Mouse (Mus musculus): ENCODE data around the gene Gm5136.

Gm5136 gene

GRCm38 (mm10) chr10:108699946-108700345 is at the start of gene Gm5136:
Gene Gm5136, minus strand, starts transcription at chr10:108700160.
- DNase-seq = no peak

GRCm38 (mm10) chr10:108743759-108744158 is 43.8 kb upstream of the Gm5136 start:
- DNase-seq = no peak

GRCm38 (mm10) chr10:108733982-108734381 is 34.0 kb upstream of the Gm5136 start:
- peak; percentile 15 to 16 for DNase-seq

- DNase-seq = no peak
Observed at GRCm38 (mm10) chr10:108728961-108729360, 29.0 kb upstream of the Gm5136 start.

GRCm38 (mm10) chr10:108726391-108726790 is 26.4 kb upstream of the Gm5136 start:
- no peak for DNase-seq

GRCm38 (mm10) chr10:108724878-108725277 is 24.9 kb upstream of the Gm5136 start:
- DNase-seq = no peak

- peak; percentile 4 to 38 for DNase-seq
Observed at GRCm38 (mm10) chr10:108710514-108710913, 10.6 kb upstream of the Gm5136 start.

GRCm38 (mm10) chr10:108705658-108706057 is 5.7 kb upstream of the Gm5136 start:
- no peak for DNase-seq

- no peak for DNase-seq
Observed at GRCm38 (mm10) chr10:108701361-108702128, 1.6 kb upstream of the Gm5136 start.

GRCm38 (mm10) chr10:108697062-108697461 is 2.9 kb downstream of the Gm5136 start:
- no peak for DNase-seq

- DNase-seq = no peak
Observed at GRCm38 (mm10) chr10:108690954-108691353, 9.0 kb downstream of the Gm5136 start.

- no peak for DNase-seq
Observed at GRCm38 (mm10) chr10:108686696-108687095, 13.3 kb downstream of the Gm5136 start.

- no peak for DNase-seq
Observed at GRCm38 (mm10) chr10:108679675-108680390, 20.1 kb downstream of the Gm5136 start.

GRCm38 (mm10) chr10:108677053-108677452 is 22.9 kb downstream of the Gm5136 start:
- no peak for DNase-seq

GRCm38 (mm10) chr10:108668944-108669343 is 31.0 kb downstream of the Gm5136 start:
- DNase-seq = no peak

- DNase-seq = no peak
Observed at GRCm38 (mm10) chr10:108660295-108660694, 39.7 kb downstream of the Gm5136 start.

- DNase-seq = no peak
Observed at GRCm38 (mm10) chr10:108658300-108658699, 41.7 kb downstream of the Gm5136 start.

GRCm38 (mm10) chr10:108657669-108658068 is 42.3 kb downstream of the Gm5136 start:
- no peak for DNase-seq

GRCm38 (mm10) chr10:108656898-108657297 is 43.1 kb downstream of the Gm5136 start:
- no peak for DNase-seq

GRCm38 (mm10) chr10:108655074-108655473 is 44.9 kb downstream of the Gm5136 start:
- no peak for DNase-seq

- DNase-seq = no peak
Observed at GRCm38 (mm10) chr10:108652831-108653230, 47.1 kb downstream of the Gm5136 start.

- DNase-seq = no peak
Observed at GRCm38 (mm10) chr10:108652066-108652465, 47.9 kb downstream of the Gm5136 start.

GRCm38 (mm10) chr10:108649174-108649573 is 50.8 kb downstream of the Gm5136 start:
- no peak for DNase-seq
